Mouse (Mus musculus): ENCODE data around the gene Abhd12b.

DNA sequence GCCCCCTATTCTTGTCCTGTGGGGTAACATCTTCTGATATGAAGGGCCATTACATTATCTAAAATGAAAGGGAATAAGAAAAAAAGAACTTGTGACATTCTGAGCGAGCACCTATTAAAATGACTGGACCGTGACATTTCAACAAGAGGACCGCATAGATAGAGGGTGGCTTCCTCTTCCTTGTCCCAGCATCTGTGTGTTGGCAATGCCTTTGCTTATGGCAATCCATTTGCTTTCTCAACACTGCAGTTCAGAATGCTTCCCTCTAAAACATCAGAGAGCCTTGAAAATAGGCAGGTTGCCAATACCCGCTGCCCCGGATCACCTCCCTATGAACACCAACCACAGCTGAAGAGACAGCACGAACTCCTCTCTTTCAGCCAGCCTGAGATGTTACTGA is 44.0 kb upstream of the Abhd12b start:
- TF ChIP-seq CTCF (IDR thresholded peaks at IDR 0.05; ENCODE audit: low read depth) (no peak), EP300 (IDR thresholded peaks at IDR 0.05; ENCODE audit: low read depth) (no peak)

Measured in liver, embryonic 14.5 days (tissue).